Mouse (Mus musculus) liver, embryonic 14.5 days (tissue): Measurements from ENCODE around the gene 1700019N19Rik. TPM values are rescaled to one million over a fixed set of nuclear protein-coding genes. Genes with fewer than 3 reads are reported as not detected.

Source experiments
- ATAC-seq: fragments of 200-750 bp; cut with Nextera tagmentation; 2 replicates; pipeline ENCODE4 v1.8.0; 2017; ENCODE audit warnings: moderate number of reproducible peaks, mild to moderate bottlenecking, moderate library complexity; ENCODE audit not compliant: insufficient read depth
- DNase-seq, 3 experiments: peaks; one replicate each; pipeline ENCODE4 v3.0.0-alpha.2; 2012 to 2013; ENCODE audit warnings: low read depth in 3 of 3, low spot score in 3 of 3
- H3K27ac ChIP-seq: fragments of 300-500 bp; sonication (generic); 2 replicates; pipeline ENCODE4 v1.5.1; 2014; ENCODE audit warnings: moderate library complexity, mild to moderate bottlenecking, control low read depth, inconsistent platforms
- H3K27me3 ChIP-seq: fragments of 300-500 bp; sonication (generic); 2 replicates; pipeline ENCODE4 v1.6.1; 2014; ENCODE audit warnings: mild to moderate bottlenecking, low read length, moderate library complexity; ENCODE audit not compliant: control insufficient read depth, insufficient read depth
- H3K36me3 ChIP-seq: fragments of 300-500 bp; sonication (generic); replicated peaks from 2 replicates; pipeline ENCODE4 v1.6.1; 2014; ENCODE audit warnings: low read depth; ENCODE audit not compliant: control insufficient read depth, insufficient read depth
- H3K4me1 ChIP-seq, 2 experiments: fragments of 200-500 bp in 1 of 2; fragments of 300-500 bp in 1 of 2; sonication (generic) in 1 of 2; replicated peaks; 2 replicates each; pipeline ENCODE4 v1.6.1; 2012 to 2014; ENCODE audit warnings: antibody characterized with exemption in 1 of 2, inconsistent platforms in 1 of 2, low read length in 1 of 2; ENCODE audit not compliant: control insufficient read depth in 2 of 2, insufficient read depth in 2 of 2
- H3K4me2 ChIP-seq: fragments of 300-500 bp; sonication (generic); 2 replicates; pipeline ENCODE4 v1.6.1; 2014; ENCODE audit warnings: low read depth, mild to moderate bottlenecking, control low read depth, moderate library complexity
- H3K4me3 ChIP-seq, 2 experiments: fragments of 200-500 bp in 1 of 2; fragments of 300-500 bp in 1 of 2; sonication (generic) in 1 of 2; 2 replicates each; pipeline ENCODE4 v1.5.1; 2012 to 2014; ENCODE audit warnings: low read depth in 2 of 2, low read length in 2 of 2, mild to moderate bottlenecking in 2 of 2, control low read depth in 1 of 2, inconsistent platforms in 1 of 2, moderate library complexity in 1 of 2; ENCODE audit not compliant: insufficient read depth in 1 of 2
- H3K9ac ChIP-seq: fragments of 300-500 bp; sonication (generic); replicated peaks from 2 replicates; pipeline ENCODE4 v1.6.1; 2014; ENCODE audit warnings: mild to moderate bottlenecking, control low read depth, moderate library complexity
- H3K9me3 ChIP-seq: fragments of 300-500 bp; sonication (generic); 2 replicates; pipeline ENCODE4 v1.6.1; 2016; ENCODE audit warnings: low read length, mixed read lengths; ENCODE audit not compliant: control insufficient read depth
- CTCF ChIP-seq: IDR thresholded peaks from 2 replicates; pipeline ENCODE4 v1.5.1; 2016; ENCODE audit warnings: antibody characterized with exemption, low read depth, control low read depth
- EP300 ChIP-seq: IDR thresholded peaks from 2 replicates; pipeline ENCODE4 v1.6.1; 2016; ENCODE audit warnings: antibody characterized with exemption, low read depth
- WGBS: fragments of 180-500 bp; shearing (Covaris S2); extraction: QIAGEN DNeasy Blood & Tissue Kit; methylation state at CpG from one replicate; pipeline ENCODE4 v1.1.7; 2014; ENCODE audit not compliant: insufficient replicate concordance; 5-methylcytosine and 5-hydroxymethylcytosine counted together
- polyA plus RNA-seq, 2 experiments: library from polyadenylated mRNA; depleted of rRNA in 1 of 2; stranded (reverse) in 1 of 2; unstranded in 1 of 2; fragments of >200 nt; fragmentation: Nextera tagmentation in 1 of 2; extraction: Ambion mirVana in 1 of 2; gene quantifications; 2 replicates each; pipeline versions ENCODE4 v1.2.1 to v1.2.3; 2012 to 2014

Gene 1700019N19Rik
- polyA plus RNA-seq (2012; rRNA removed) (not detected in 2 replicates), polyA plus RNA-seq (2014; fragmentation: Nextera tagmentation; extraction: Ambion mirVana) (not detected in 2 replicates)

- ATAC-seq, result no peak
- TF ChIP-seq CTCF (no peak), EP300 (no peak)
- Histone ChIP-seq H3K27me3 (no peaks in the 10 kb centered on the region), H3K4me3 (no peak within 1 kb of the TSS), H3K27ac (no peak within 1 kb of the TSS), H3K9ac (no peak within 1 kb of the TSS), H3K36me3 (no peaks in the 10 kb centered on the region), H3K9me3 (no peaks in the 10 kb centered on the region), H3K4me1 (no peaks in the 10 kb centered on the region), H3K4me2 (no peak within 1 kb of the TSS)
- no peak for DNase-seq
- 35% methylated on average over 10 of the region's 10 CpGs for WGBS
Observed at GRCm38 (mm10) chr19:58794284-58794683, at the start of gene 1700019N19Rik. Gene 1700019N19Rik, minus strand, starts transcription at chr19:58794461.

- ATAC-seq (no peak), DNase-seq (no peak)
- no peaks in the 10 kb centered on the region for H3K36me3 ChIP-seq
- no peak overlapping the region for H3K27ac ChIP-seq
- H3K27me3 ChIP-seq, result no peaks in the 10 kb centered on the region
- H3K4me2 ChIP-seq, result no peak overlapping the region
- no peak overlapping the region for H3K4me3 ChIP-seq
- no peak overlapping the region for H3K9ac ChIP-seq
- WGBS, result 57% methylated on average over 3 of the region's 3 CpGs
- no peaks in the 10 kb centered on the region for H3K9me3 ChIP-seq
- no peaks in the 10 kb centered on the region for H3K4me1 ChIP-seq
- TF ChIP-seq EP300 (no peak), CTCF (no peak)
Observed at GRCm38 (mm10) chr19:58843606-58844005, 49.3 kb upstream of the 1700019N19Rik start.

GRCm38 (mm10) chr19:58840721-58841271 lies 46.5 kb upstream of the 1700019N19Rik start:
- WGBS, result 71% methylated on average over 5 of the region's 5 CpGs
- no peak for ATAC-seq

GRCm38 (mm10) chr19:58839806-58840205 lies 45.5 kb upstream of the 1700019N19Rik start:
- no peaks in the 10 kb centered on the region for H3K9me3 ChIP-seq
- no peak for DNase-seq
- TF ChIP-seq EP300 (no peak), CTCF (no peak)
- no peak overlapping the region for H3K9ac ChIP-seq
- 62% methylated on average over 4 of the region's 4 CpGs for WGBS
- H3K4me2 ChIP-seq, result no peak overlapping the region
- H3K4me3 ChIP-seq, result no peak overlapping the region
- no peaks in the 10 kb centered on the region for H3K36me3 ChIP-seq
- no peaks in the 10 kb centered on the region for H3K27me3 ChIP-seq
- no peak overlapping the region for H3K27ac ChIP-seq
- no peaks in the 10 kb centered on the region for H3K4me1 ChIP-seq
- no peak for ATAC-seq

More at GRCm38 (mm10) chr19:58840721-58841271, 46.5 kb upstream of the 1700019N19Rik start:
- no peak overlapping the region for H3K27ac ChIP-seq
- no peak overlapping the region for H3K4me3 ChIP-seq
- no peaks in the 10 kb centered on the region for H3K9me3 ChIP-seq
- H3K27me3 ChIP-seq, result no peaks in the 10 kb centered on the region
- no peaks in the 10 kb centered on the region for H3K4me1 ChIP-seq
- no peak overlapping the region for H3K4me2 ChIP-seq
- no peak overlapping the region for H3K9ac ChIP-seq
- no peak for DNase-seq
- TF ChIP-seq CTCF (no peak), EP300 (no peak)
- H3K36me3 ChIP-seq, result no peaks in the 10 kb centered on the region

GRCm38 (mm10) chr19:58839345-58839744 lies 45.1 kb upstream of the 1700019N19Rik start:
- Histone ChIP-seq H3K9me3 (no peaks in the 10 kb centered on the region), H3K27me3 (no peaks in the 10 kb centered on the region), H3K4me1 (no peaks in the 10 kb centered on the region), H3K4me2 (no peak overlapping the region), H3K4me3 (no peak overlapping the region), H3K27ac (no peak overlapping the region), H3K9ac (no peak overlapping the region), H3K36me3 (no peaks in the 10 kb centered on the region)
- TF ChIP-seq EP300 (no peak), CTCF (no peak)
- 55% methylated on average over 3 of the region's 3 CpGs for WGBS
- no peak for DNase-seq
- no peak for ATAC-seq
